Mouse (Mus musculus): ENCODE data around the gene Gtsf1l. TPM values are rescaled to one million over a fixed set of nuclear protein-coding genes. Genes with fewer than 3 reads are reported as not detected.

Gtsf1l gene
- total RNA-seq, 2 experiments from 2014 or later, result not detected

- TF ChIP-seq CTCF (IDR thresholded peaks at IDR 0.05), result no peak
- intact Hi-C loops (cut with DNase I), result no loop called here
- H3K4me3 ChIP-seq, result no peak overlapping the region
- no peak for DNase-seq (ENCODE audit: extremely low spot score in 1 of 2, low spot score in 2 of 2)
- no peak overlapping the region for H3K27ac ChIP-seq
Observed at GRCm38 (mm10) chr2:163039940-163040339, 47.7 kb downstream of the Gtsf1l start.

Small RNA genes lying within 50 kb of the gene (microRNA-seq; reads per million reads assigned to microRNA genes)
- 0 reads per million in 2 experiments for gene Gm22174
- gene Mir7003, result 0 reads per million in 2 experiments

Other genes starting within 250 kb of the Gtsf1l start
- 100 to 1,000 TPM in 1 of 2 experiments, 10 to 100 TPM in 1; 99.3 to 109 TPM for gene Srsf6, start 156.3 kb downstream of the Gtsf1l start, total RNA-seq (2021)
- 10 to 100 TPM; 19.3 to 22.2 TPM for gene L3mbtl1, start 144.4 kb downstream of the Gtsf1l start, total RNA-seq (2021)
- under 1 TPM; 0.26 to 0.66 TPM for gene Sgk2, start 100.5 kb downstream of the Gtsf1l start, total RNA-seq (2021)
- 10 to 100 TPM; 32.9 to 35.2 TPM for gene Ift52, start 70.5 kb downstream of the Gtsf1l start, total RNA-seq (2021)
- gene Mybl2, start 33.2 kb downstream of the Gtsf1l start, total RNA-seq (2021), result 1 to 10 TPM; 1.2 to 2.0 TPM
- 10 to 100 TPM; 27.8 to 28.4 TPM for gene Tox2, start 115.3 kb upstream of the Gtsf1l start, total RNA-seq (2021)

Data from left cerebral cortex, adult 2 months (tissue).